Mouse (Mus musculus) stomach, embryonic 15.5 days (tissue): ENCODE data around the gene Vamp2. TPM values are rescaled to one million over a fixed set of nuclear protein-coding genes. Genes with fewer than 3 reads are reported as not detected.

Experiments
- ATAC-seq: fragments of 200-750 bp; cut with Nextera tagmentation; 2 replicates; pipeline ENCODE4 v1.8.0; 2017; ENCODE audit warnings: low read depth, moderate number of reproducible peaks, moderate TSS enrichment; ENCODE audit not compliant: insufficient read depth, low FRiP score
- H3K27ac ChIP-seq: fragments of 300-500 bp; sonication (generic); 2 replicates; pipeline ENCODE4 v1.5.1; 2015; ENCODE audit warnings: mild to moderate bottlenecking, inconsistent platforms
- H3K27me3 ChIP-seq: fragments of 300-500 bp; sonication (generic); replicated peaks from 2 replicates; pipeline ENCODE4 v1.6.1; 2015; ENCODE audit warnings: inconsistent platforms
- H3K36me3 ChIP-seq: fragments of 300-500 bp; sonication (generic); 2 replicates; pipeline ENCODE4 v1.6.1; 2015; ENCODE audit warnings: inconsistent platforms
- H3K4me1 ChIP-seq: fragments of 300-500 bp; sonication (generic); 2 replicates; pipeline ENCODE4 v1.6.1; 2015; ENCODE audit warnings: inconsistent platforms
- H3K4me2 ChIP-seq: fragments of 300-500 bp; sonication (generic); 2 replicates; pipeline ENCODE4 v1.6.1; 2015; ENCODE audit warnings: mild to moderate bottlenecking, inconsistent platforms
- H3K4me3 ChIP-seq: fragments of 300-500 bp; sonication (generic); replicated peaks from 2 replicates; pipeline ENCODE4 v1.5.1; 2015; ENCODE audit warnings: inconsistent platforms
- H3K9ac ChIP-seq: fragments of 300-500 bp; sonication (generic); 2 replicates; pipeline ENCODE4 v1.6.1; 2015; ENCODE audit warnings: inconsistent platforms
- H3K9me3 ChIP-seq: fragments of 300-500 bp; sonication (generic); 2 replicates; pipeline ENCODE4 v1.6.1; 2016; ENCODE audit warnings: inconsistent platforms
- WGBS: fragments of 180-500 bp; shearing (Covaris S2); methylation state at CpG from one replicate; pipeline ENCODE4 v1.1.7; 2015; 5-methylcytosine and 5-hydroxymethylcytosine counted together
- polyA plus RNA-seq: library from polyadenylated mRNA; unstranded; fragments of >200 nt; fragmentation: Nextera tagmentation; extraction: Ambion mirVana; gene quantifications from 2 replicates; pipeline ENCODE4 v1.2.1, GENCODE M21; 2015

The Vamp2 gene
- polyA plus RNA-seq, 1 experiment from 2014 or later = 68.5 TPM

GRCm38 (mm10) chr11:69134622-69134968 lies 46.3 kb downstream of the Vamp2 start:
- no peak overlapping the region for H3K9ac ChIP-seq
- ATAC-seq = no peak; the same call in 1 of the 2 replicates
- peaks cover 15% of the 10 kb centered on the region for H3K4me1 ChIP-seq
- no peak overlapping the region for H3K27ac ChIP-seq
- no peaks in the 10 kb centered on the region for H3K9me3 ChIP-seq
- no peaks in the 10 kb centered on the region; the same call in 1 of the 2 replicates for H3K27me3 ChIP-seq
- no peaks in the 10 kb centered on the region for H3K36me3 ChIP-seq
- H3K4me2 ChIP-seq = peak overlapping the region; percentile 82
- peak overlapping the region; percentile 44 for H3K4me3 ChIP-seq
- 27% methylated on average over 8 of the region's 8 CpGs for WGBS

DNA sequence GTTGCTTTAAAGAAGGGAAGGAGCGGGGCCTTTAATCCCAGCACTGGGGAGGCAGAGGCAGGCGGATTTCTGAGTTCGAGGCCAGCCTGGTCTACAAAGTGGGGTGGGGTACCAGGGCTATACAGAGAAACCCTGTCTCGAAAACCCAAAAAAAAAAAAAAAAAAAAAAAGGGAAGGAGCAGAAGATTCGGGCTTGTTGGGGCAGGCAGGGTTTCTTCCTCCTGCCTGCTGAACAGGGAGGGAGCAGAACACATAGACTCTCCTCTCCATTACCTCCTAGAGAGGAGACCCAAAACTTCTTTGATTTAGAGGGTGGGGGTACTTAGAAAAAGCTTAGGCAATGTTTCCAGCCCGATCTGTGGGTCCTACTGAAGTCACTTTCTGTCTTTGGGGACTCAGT lies 47.1 kb downstream of the Vamp2 start:
- Histone ChIP-seq H3K4me2 (no peak overlapping the region; the same call in 1 of the 2 replicates), H3K36me3 (no peaks in the 10 kb centered on the region), H3K27ac (no peak overlapping the region), H3K9me3 (no peaks in the 10 kb centered on the region), H3K4me1 (peaks cover 15% of the 10 kb centered on the region), H3K4me3 (no peak overlapping the region), H3K9ac (no peak overlapping the region), H3K27me3 (no peaks in the 10 kb centered on the region; the same call in 1 of the 2 replicates)
- ATAC-seq = no peak
- 76% methylated on average over 6 of the region's 6 CpGs for WGBS

Other genes with a start within 250 kb of the Vamp2 start
- 78.7 and 80.4 TPM in 2 replicates for gene Ndel1, start 216.6 kb upstream of the Vamp2 start, polyA plus RNA-seq
- gene Rnf222, start 199.9 kb upstream of the Vamp2 start, polyA plus RNA-seq = 0.22 and 0.64 TPM in 2 replicates
- 1,013 and 1,066 TPM in 2 replicates for gene Rpl26, start 186.9 kb upstream of the Vamp2 start, polyA plus RNA-seq
- gene Odf4, start 161.4 kb upstream of the Vamp2 start, polyA plus RNA-seq = not detected in 2 replicates
- gene Arhgef15, start 131.0 kb upstream of the Vamp2 start, polyA plus RNA-seq = 8.5 and 8.8 TPM in 2 replicates
- 5.1 and 5.3 TPM in 2 replicates for gene Slc25a35, start 120.4 kb upstream of the Vamp2 start, polyA plus RNA-seq
- 55.9 and 63.0 TPM in 2 replicates for gene Rangrf, start 113.3 kb upstream of the Vamp2 start, polyA plus RNA-seq
- 31.5 and 33.7 TPM in 2 replicates for gene Pfas, start 80.0 kb upstream of the Vamp2 start, polyA plus RNA-seq
- gene Ctc1, start 72.6 kb upstream of the Vamp2 start, polyA plus RNA-seq = 40.3 and 45.5 TPM in 2 replicates
- 134 and 146 TPM in 2 replicates for gene Aurkb, start 42.8 kb upstream of the Vamp2 start, polyA plus RNA-seq
- 10.3 and 10.7 TPM in 2 replicates for gene Borcs6, start 28.8 kb upstream of the Vamp2 start, polyA plus RNA-seq
- gene Tmem107, start 17.7 kb upstream of the Vamp2 start, polyA plus RNA-seq = 49.6 and 55.0 TPM in 2 replicates
- 15.4 and 20.3 TPM in 2 replicates for gene Per1, start 6.7 kb downstream of the Vamp2 start, polyA plus RNA-seq
- 0.76 and 1.0 TPM in 2 replicates for gene Hes7, start 31.9 kb downstream of the Vamp2 start, polyA plus RNA-seq
- gene 9130213A22Rik, start 34.1 kb downstream of the Vamp2 start, polyA plus RNA-seq = 0.37 TPM in 2 replicates
- 0.27 and 1.2 TPM in 2 replicates for gene Aloxe3, start 37.4 kb downstream of the Vamp2 start, polyA plus RNA-seq
- 4.2 and 11.5 TPM in 2 replicates for gene Alox12b, start 68.5 kb downstream of the Vamp2 start, polyA plus RNA-seq
- 0.28 and 0.31 TPM in 2 replicates for gene Alox8, start 109.4 kb downstream of the Vamp2 start, polyA plus RNA-seq
- 0.04 TPM in 1 of 2 replicates, not detected in the other for gene Gucy2e, start 148.5 kb downstream of the Vamp2 start, polyA plus RNA-seq
- 18.6 and 19.5 TPM in 2 replicates for gene Cntrob, start 235.3 kb downstream of the Vamp2 start, polyA plus RNA-seq
- 146 and 157 TPM in 2 replicates for gene Trappc1, start 235.5 kb downstream of the Vamp2 start, polyA plus RNA-seq
- 1.3 TPM in 2 replicates for gene Kcnab3, start 237.8 kb downstream of the Vamp2 start, polyA plus RNA-seq